Mouse (Mus musculus) liver, adult 2 months (tissue): ENCODE results near the gene Igsf8. TPM values are rescaled to one million over a fixed set of nuclear protein-coding genes. Genes with fewer than 3 reads are reported as not detected.

Experiments
- DNase-seq: peaks from one replicate; pipeline ENCODE4 v3.0.0-alpha.2; 2011; ENCODE audit warnings: low read depth, low spot score; ENCODE audit errors: extremely low read depth
- H3K27ac ChIP-seq: fragments of 200-500 bp; replicated peaks from 2 replicates; pipeline ENCODE4 v1.5.1; 2012; ENCODE audit warnings: low read depth, mild to moderate bottlenecking, control low read depth, inconsistent platforms, low read length; ENCODE audit not compliant: insufficient read depth
- H3K27me3 ChIP-seq: fragments of 200-500 bp; 2 replicates; pipeline ENCODE4 v1.6.1; 2012; ENCODE audit warnings: mild to moderate bottlenecking, moderate library complexity, low read length, inconsistent platforms; ENCODE audit not compliant: control insufficient read depth, insufficient read depth
- H3K36me3 ChIP-seq: fragments of 200-500 bp; 2 replicates; pipeline ENCODE4 v1.6.1; 2012; ENCODE audit warnings: low read length, inconsistent platforms; ENCODE audit not compliant: control insufficient read depth, insufficient read depth
- H3K4me1 ChIP-seq: fragments of 200-500 bp; 2 replicates; pipeline ENCODE4 v1.6.1; 2011; ENCODE audit warnings: low read length; ENCODE audit not compliant: control insufficient read depth, insufficient read depth
- H3K4me3 ChIP-seq: fragments of 200-500 bp; 2 replicates; pipeline ENCODE4 v1.5.1; 2011; ENCODE audit warnings: low read depth, mild to moderate bottlenecking, control low read depth, low read length, moderate library complexity; ENCODE audit not compliant: insufficient read depth
- H3K79me2 ChIP-seq: fragments of 200-500 bp; 2 replicates; pipeline ENCODE4 v1.6.1; 2012; ENCODE audit warnings: inconsistent platforms, mild to moderate bottlenecking, low read length, moderate library complexity; ENCODE audit not compliant: control insufficient read depth, insufficient read depth
- H3K9ac ChIP-seq: fragments of 200-500 bp; 2 replicates; pipeline ENCODE4 v1.6.1; 2012; ENCODE audit warnings: low read depth, mild to moderate bottlenecking, control low read depth, inconsistent platforms, low read length
- CTCF ChIP-seq: fragments of 200-500 bp; IDR thresholded peaks from 2 replicates; pipeline ENCODE4 v1.5.1; 2011; ENCODE audit warnings: low read depth, low read length, control low read depth
- POLR2A ChIP-seq: fragments of 200-500 bp; IDR thresholded peaks from 2 replicates; pipeline ENCODE4 v1.6.1; 2011; ENCODE audit warnings: low read length, control low read depth; ENCODE audit not compliant: insufficient read depth; ENCODE audit errors: extremely low read depth
- WGBS: fragments of 180-500 bp; shearing (Covaris S2); methylation state at CpG from one replicate; pipeline ENCODE4 v1.1.7; 2018; 5-methylcytosine and 5-hydroxymethylcytosine counted together
- polyA plus RNA-seq: library from polyadenylated mRNA; depleted of rRNA; stranded (reverse); fragments of >200 nt; gene quantifications from 2 replicates; pipeline ENCODE4 v1.2.3, GENCODE M21; 2012
- total RNA-seq: library from RNA; depleted of rRNA; stranded (reverse); fragments of >200 nt; gene quantifications from 2 replicates; pipeline ENCODE4 v1.2.3, GENCODE M21; 2014

The Igsf8 gene
- total and polyA plus RNA-seq, 2 experiments = 3.6 to 26.3 TPM

GRCm38 (mm10) chr1:172349504-172349903 lies 88.1 kb downstream of the Igsf8 start:
- TF ChIP-seq POLR2A (no peak), CTCF (no peak)
- H3K27ac ChIP-seq = no peak overlapping the region
- H3K36me3 ChIP-seq = no peaks in the 10 kb centered on the region
- 87% methylated on average over 5 of the region's 5 CpGs for WGBS
- H3K4me1 ChIP-seq = no peaks in the 10 kb centered on the region
- no peak overlapping the region for H3K4me3 ChIP-seq
- DNase-seq = no peak
- peaks cover 6% of the 10 kb centered on the region for H3K27me3 ChIP-seq
- no peaks in the 10 kb centered on the region for H3K79me2 ChIP-seq
- H3K9ac ChIP-seq = no peak overlapping the region

- no peak for DNase-seq
- no peak overlapping the region for H3K4me3 ChIP-seq
- no peaks in the 10 kb centered on the region for H3K36me3 ChIP-seq
- peaks cover 6% of the 10 kb centered on the region for H3K27me3 ChIP-seq
- H3K4me1 ChIP-seq = no peaks in the 10 kb centered on the region
- no peak overlapping the region for H3K27ac ChIP-seq
- 36% methylated on average over 19 of the region's 19 CpGs for WGBS
- H3K79me2 ChIP-seq = no peaks in the 10 kb centered on the region
- TF ChIP-seq POLR2A = no peak
- no peak for TF ChIP-seq CTCF
- H3K9ac ChIP-seq = no peak overlapping the region
Observed at GRCm38 (mm10) chr1:172349916-172350812, 88.7 kb downstream of the Igsf8 start.

- no peak for DNase-seq
- Histone ChIP-seq H3K79me2 (no peaks in the 10 kb centered on the region), H3K9ac (no peak overlapping the region), H3K27ac (no peak overlapping the region), H3K36me3 (no peaks in the 10 kb centered on the region), H3K4me3 (no peak overlapping the region), H3K27me3 (peaks cover 6% of the 10 kb centered on the region), H3K4me1 (no peaks in the 10 kb centered on the region)
- no peak for TF ChIP-seq POLR2A
- no peak for TF ChIP-seq CTCF
- WGBS = 75% methylated on average over 6 of the region's 6 CpGs
Observed at GRCm38 (mm10) chr1:172352001-172352400, 90.6 kb downstream of the Igsf8 start.

- Histone ChIP-seq H3K27ac (0 out of 2 replicates have a peak overlapping the region, but pooled peaks have one; percentile 32), H3K79me2 (no peaks in the 10 kb centered on the region), H3K9ac (no peak overlapping the region), H3K27me3 (peaks cover 6% of the 10 kb centered on the region), H3K4me3 (no peak overlapping the region), H3K4me1 (no peaks in the 10 kb centered on the region), H3K36me3 (no peaks in the 10 kb centered on the region)
- DNase-seq = no peak
- WGBS = 79% methylated on average over 3 of the region's 3 CpGs
- no peak for TF ChIP-seq CTCF
- no peak for TF ChIP-seq POLR2A
Observed at GRCm38 (mm10) chr1:172352453-172352852, 91.0 kb downstream of the Igsf8 start.

- H3K36me3 ChIP-seq = no peaks in the 10 kb centered on the region
- TF ChIP-seq POLR2A = no peak
- TF ChIP-seq CTCF = no peak
- H3K4me1 ChIP-seq = no peaks in the 10 kb centered on the region
- no peaks in the 10 kb centered on the region for H3K79me2 ChIP-seq
- DNase-seq = no peak
- 67% methylated on average over 3 of the region's 3 CpGs for WGBS
- peaks cover 3% of the 10 kb centered on the region for H3K27me3 ChIP-seq
- no peak overlapping the region for H3K4me3 ChIP-seq
- H3K9ac ChIP-seq = no peak overlapping the region
- no peak overlapping the region for H3K27ac ChIP-seq
Observed at GRCm38 (mm10) chr1:172355336-172355735, 93.9 kb downstream of the Igsf8 start.

- DNase-seq = no peak
- H3K36me3 ChIP-seq = no peaks in the 10 kb centered on the region
- no peaks in the 10 kb centered on the region for H3K79me2 ChIP-seq
- no peaks in the 10 kb centered on the region; the same call in 1 of the 2 replicates for H3K27me3 ChIP-seq
- WGBS = 0% methylated on average over 1 of the region's 1 CpGs
- H3K4me1 ChIP-seq = no peaks in the 10 kb centered on the region
- H3K27ac ChIP-seq = no peak overlapping the region
- no peak overlapping the region for H3K9ac ChIP-seq
- TF ChIP-seq POLR2A = no peak
- peak; percentile 93 for TF ChIP-seq CTCF
- H3K4me3 ChIP-seq = no peak overlapping the region
Observed at GRCm38 (mm10) chr1:172357550-172357949, 96.1 kb downstream of the Igsf8 start.
